Mouse (Mus musculus) bone marrow, adult 2 months (tissue): ENCODE measurements around the gene Scn2b.

Experiments used
- CTCF ChIP-seq: fragments of 200-500 bp; IDR thresholded peaks from 2 replicates; pipeline ENCODE4 v1.5.1; 2011; ENCODE audit warnings: low read length, control low read depth; ENCODE audit not compliant: control insufficient read depth, insufficient read depth
- POLR2A ChIP-seq: fragments of 200-500 bp; IDR thresholded peaks from 2 replicates; pipeline ENCODE4 v1.6.1; 2011; ENCODE audit warnings: low read depth, mild to moderate bottlenecking, control low read depth, low read length, borderline replicate concordance; ENCODE audit not compliant: control insufficient read depth

DNA sequence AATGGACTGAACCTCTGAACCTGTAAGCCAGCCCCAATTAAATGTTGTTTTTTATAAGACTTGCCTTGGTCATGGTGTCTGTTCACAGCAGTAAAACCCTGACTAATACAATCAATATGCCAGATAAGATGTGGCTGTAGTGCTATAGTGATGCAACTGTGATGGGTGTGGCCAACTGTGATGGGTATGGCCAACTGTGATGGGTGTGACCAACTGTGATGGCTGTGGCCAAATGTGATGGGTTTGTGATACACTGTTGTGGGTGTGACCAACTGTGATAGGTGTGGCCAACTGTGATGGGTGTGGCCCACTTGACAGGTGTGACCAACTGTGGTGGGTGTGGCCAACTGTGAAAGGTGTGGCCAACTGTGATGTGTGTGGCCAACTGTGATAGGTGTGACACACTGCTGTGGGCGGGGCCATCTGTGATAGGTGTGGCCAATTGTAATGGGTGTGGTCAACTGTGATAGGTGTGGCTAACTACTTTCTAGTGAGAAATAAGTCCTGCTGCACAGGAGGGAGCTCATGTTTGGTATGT, 53.6 kb downstream of the Scn2b start:
- TF ChIP-seq POLR2A (no peak), CTCF (no peak)
